Mouse (Mus musculus): ENCODE measurements around the gene Notch2. TPM values are rescaled to one million over a fixed set of nuclear protein-coding genes. Genes with fewer than 3 reads are reported as not detected.

Gene Notch2
- polyA plus RNA-seq, 1 experiment from 2014 or later, result 8.2 TPM

GRCm38 (mm10) chr3:98146471-98147410 lies 133.4 kb downstream of the Notch2 start:
- H3K27ac ChIP-seq (ENCODE audit: low read depth, low read length), result no peak overlapping the region
- H3K4me1 ChIP-seq (ENCODE audit: control insufficient read depth, insufficient read depth, low read length), result no peaks in the 10 kb centered on the region
- H3K4me3 ChIP-seq (ENCODE audit: low read depth, low read length), result no peak overlapping the region
- WGBS, result 96% methylated on average over 29 of the region's 29 CpGs
- peaks cover 14% of the 10 kb centered on the region for H3K36me3 ChIP-seq (ENCODE audit: control insufficient read depth, insufficient read depth, low read length)
- ATAC-seq (ENCODE audit: low read depth), result no peak
- no peaks in the 10 kb centered on the region for H3K9me3 ChIP-seq (ENCODE audit: control insufficient read depth, low read length)
- no peaks in the 10 kb centered on the region for H3K27me3 ChIP-seq (ENCODE audit: control insufficient read depth, insufficient read depth, low read length)
- H3K9ac ChIP-seq (replicated peaks; ENCODE audit: low read depth, low read length), result no peak overlapping the region
- no peak overlapping the region for H3K4me2 ChIP-seq (ENCODE audit: low read depth, low read length)

DNA sequence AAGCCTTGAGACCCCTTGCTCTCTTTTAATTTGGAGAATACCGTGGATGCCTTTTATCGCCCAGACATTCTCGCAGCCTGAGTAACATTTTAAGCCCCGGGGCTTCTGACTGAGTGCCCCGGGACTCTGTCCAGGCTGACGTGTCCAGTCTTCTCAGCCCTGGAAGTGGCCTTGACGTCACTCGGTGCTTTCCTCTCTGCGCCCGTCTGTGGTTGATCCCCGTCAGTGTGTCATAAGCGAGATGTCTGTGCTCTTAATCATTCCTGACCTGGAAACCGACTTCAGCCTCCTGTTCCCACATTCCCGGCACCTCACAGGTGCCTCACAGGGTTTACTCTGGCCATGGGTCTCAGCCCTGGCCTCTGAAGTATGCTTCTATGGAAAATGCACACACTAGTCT lies 134.4 kb downstream of the Notch2 start:
- no peak overlapping the region for H3K4me3 ChIP-seq (ENCODE audit: low read depth, low read length)
- no peaks in the 10 kb centered on the region for H3K9me3 ChIP-seq (ENCODE audit: control insufficient read depth, low read length)
- no peak for ATAC-seq (ENCODE audit: low read depth)
- peaks cover 14% of the 10 kb centered on the region for H3K36me3 ChIP-seq (ENCODE audit: control insufficient read depth, insufficient read depth, low read length)
- no peaks in the 10 kb centered on the region for H3K27me3 ChIP-seq (ENCODE audit: control insufficient read depth, insufficient read depth, low read length)
- no peak overlapping the region for H3K9ac ChIP-seq (replicated peaks; ENCODE audit: low read depth, low read length)
- no peak overlapping the region for H3K27ac ChIP-seq (ENCODE audit: low read depth, low read length)
- 92% methylated on average over 14 of the region's 14 CpGs for WGBS
- H3K4me1 ChIP-seq (ENCODE audit: control insufficient read depth, insufficient read depth, low read length), result no peaks in the 10 kb centered on the region
- no peak overlapping the region for H3K4me2 ChIP-seq (ENCODE audit: low read depth, low read length)

DNA sequence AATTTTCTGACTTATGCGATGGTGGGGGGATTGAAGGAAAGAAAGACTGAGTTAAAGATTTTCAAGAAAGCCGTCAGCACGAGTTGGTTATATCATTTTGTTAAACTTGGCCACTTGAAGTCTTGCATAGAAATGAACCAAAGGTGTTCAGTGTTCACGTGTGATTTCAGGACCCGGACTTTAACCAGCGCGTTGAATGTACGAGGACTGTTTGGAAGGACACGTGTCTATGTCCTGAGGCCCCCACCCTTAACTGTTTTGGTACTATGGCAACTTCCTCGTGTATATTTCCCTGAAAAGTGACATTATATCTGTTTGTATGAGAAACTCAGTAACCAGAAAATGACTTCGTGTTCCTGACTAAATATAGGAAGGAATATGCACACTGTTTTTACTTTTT lies 136.6 kb downstream of the Notch2 start:
- H3K4me2 ChIP-seq (ENCODE audit: low read depth, low read length), result no peak overlapping the region
- H3K36me3 ChIP-seq (ENCODE audit: control insufficient read depth, insufficient read depth, low read length), result peaks cover 14% of the 10 kb centered on the region
- H3K9ac ChIP-seq (replicated peaks; ENCODE audit: low read depth, low read length), result no peak overlapping the region
- no peak for ATAC-seq (ENCODE audit: low read depth)
- no peak overlapping the region for H3K27ac ChIP-seq (ENCODE audit: low read depth, low read length)
- no peaks in the 10 kb centered on the region for H3K27me3 ChIP-seq (ENCODE audit: control insufficient read depth, insufficient read depth, low read length)
- no peaks in the 10 kb centered on the region for H3K9me3 ChIP-seq (ENCODE audit: control insufficient read depth, low read length)
- H3K4me3 ChIP-seq (ENCODE audit: low read depth, low read length), result no peak overlapping the region
- no peaks in the 10 kb centered on the region for H3K4me1 ChIP-seq (ENCODE audit: control insufficient read depth, insufficient read depth, low read length)
- 97% methylated on average over 11 of the region's 11 CpGs for WGBS

- H3K36me3 ChIP-seq (ENCODE audit: control insufficient read depth, insufficient read depth, low read length), result peaks cover 12% of the 10 kb centered on the region
- H3K27me3 ChIP-seq (ENCODE audit: control insufficient read depth, insufficient read depth, low read length), result no peaks in the 10 kb centered on the region
- WGBS, result 79% methylated on average over 10 of the region's 10 CpGs
- H3K4me1 ChIP-seq (ENCODE audit: control insufficient read depth, insufficient read depth, low read length), result no peaks in the 10 kb centered on the region
- no peak overlapping the region for H3K27ac ChIP-seq (ENCODE audit: low read depth, low read length)
- no peak overlapping the region for H3K4me2 ChIP-seq (ENCODE audit: low read depth, low read length)
- H3K9ac ChIP-seq (replicated peaks; ENCODE audit: low read depth, low read length), result no peak overlapping the region
- no peak overlapping the region for H3K4me3 ChIP-seq (ENCODE audit: low read depth, low read length)
- H3K9me3 ChIP-seq (ENCODE audit: control insufficient read depth, low read length), result no peaks in the 10 kb centered on the region
- no peak for ATAC-seq (ENCODE audit: low read depth)
Measured at GRCm38 (mm10) chr3:98151016-98151415, 137.7 kb downstream of the Notch2 start.

GRCm38 (mm10) chr3:98153460-98153859 lies 140.1 kb downstream of the Notch2 start:
- H3K4me3 ChIP-seq (ENCODE audit: low read depth, low read length), result no peak overlapping the region
- H3K4me1 ChIP-seq (ENCODE audit: control insufficient read depth, insufficient read depth, low read length), result no peaks in the 10 kb centered on the region
- no peaks in the 10 kb centered on the region for H3K9me3 ChIP-seq (ENCODE audit: control insufficient read depth, low read length)
- H3K36me3 ChIP-seq (ENCODE audit: control insufficient read depth, insufficient read depth, low read length), result no peaks in the 10 kb centered on the region
- no peak overlapping the region for H3K27ac ChIP-seq (ENCODE audit: low read depth, low read length)
- no peak overlapping the region for H3K4me2 ChIP-seq (ENCODE audit: low read depth, low read length)
- H3K27me3 ChIP-seq (ENCODE audit: control insufficient read depth, insufficient read depth, low read length), result no peaks in the 10 kb centered on the region
- ATAC-seq (ENCODE audit: low read depth), result no peak
- no peak overlapping the region for H3K9ac ChIP-seq (replicated peaks; ENCODE audit: low read depth, low read length)

DNA sequence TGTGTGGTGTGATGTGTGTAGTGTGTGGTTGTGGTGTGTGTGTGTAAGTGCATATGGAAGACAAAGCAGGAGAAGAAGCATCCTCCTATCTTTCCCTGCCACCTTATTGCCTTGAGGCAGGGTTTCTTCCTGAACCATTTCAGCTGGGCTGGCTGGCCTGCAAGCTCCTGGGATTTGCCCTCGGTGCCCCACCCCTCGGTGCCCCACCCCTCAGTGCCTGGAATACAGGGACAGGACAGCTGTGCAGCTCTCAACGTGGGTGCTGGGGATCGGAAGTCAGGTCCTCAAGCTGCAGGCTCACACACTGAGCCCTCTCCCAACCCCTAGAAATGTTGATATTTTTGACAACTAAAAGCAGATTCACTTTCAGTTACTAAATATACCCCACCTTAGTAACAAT lies 142.8 kb downstream of the Notch2 start:
- H3K27me3 ChIP-seq (ENCODE audit: control insufficient read depth, insufficient read depth, low read length), result no peaks in the 10 kb centered on the region
- H3K9ac ChIP-seq (replicated peaks; ENCODE audit: low read depth, low read length), result no peak overlapping the region
- H3K4me2 ChIP-seq (ENCODE audit: low read depth, low read length), result no peak overlapping the region
- no peak for ATAC-seq (ENCODE audit: low read depth)
- WGBS, result 55% methylated on average over 4 of the region's 4 CpGs
- no peaks in the 10 kb centered on the region for H3K9me3 ChIP-seq (ENCODE audit: control insufficient read depth, low read length)
- H3K4me3 ChIP-seq (ENCODE audit: low read depth, low read length), result no peak overlapping the region
- no peak overlapping the region for H3K27ac ChIP-seq (ENCODE audit: low read depth, low read length)
- H3K4me1 ChIP-seq (ENCODE audit: control insufficient read depth, insufficient read depth, low read length), result no peaks in the 10 kb centered on the region
- no peaks in the 10 kb centered on the region for H3K36me3 ChIP-seq (ENCODE audit: control insufficient read depth, insufficient read depth, low read length)

DNA sequence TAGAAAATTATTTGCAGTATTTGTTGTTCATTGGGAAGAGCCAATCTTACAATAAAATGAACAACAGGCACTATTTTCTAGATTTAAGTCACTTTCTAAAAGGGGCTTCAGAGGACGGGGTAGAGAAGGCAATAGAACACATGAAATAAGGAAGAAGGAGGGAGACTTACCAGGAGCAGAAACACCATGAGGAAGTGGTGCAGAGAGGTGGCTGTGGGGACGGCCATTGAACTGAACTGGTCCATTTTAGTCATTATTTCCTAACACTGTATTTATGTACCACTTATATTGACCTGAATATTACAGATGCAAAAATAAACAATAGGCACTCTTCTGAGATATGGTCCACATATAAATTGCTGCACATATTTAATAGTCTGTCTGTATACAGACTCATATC lies 143.7 kb downstream of the Notch2 start:
- H3K4me3 ChIP-seq (ENCODE audit: low read depth, low read length), result no peak overlapping the region
- ATAC-seq (ENCODE audit: low read depth), result no peak
- H3K9me3 ChIP-seq (ENCODE audit: control insufficient read depth, low read length), result no peaks in the 10 kb centered on the region
- H3K36me3 ChIP-seq (ENCODE audit: control insufficient read depth, insufficient read depth, low read length), result no peaks in the 10 kb centered on the region
- H3K4me1 ChIP-seq (ENCODE audit: control insufficient read depth, insufficient read depth, low read length), result no peaks in the 10 kb centered on the region
- H3K4me2 ChIP-seq (ENCODE audit: low read depth, low read length), result no peak overlapping the region
- no peak overlapping the region for H3K27ac ChIP-seq (ENCODE audit: low read depth, low read length)
- 83% methylated on average over 2 of the region's 2 CpGs for WGBS
- H3K27me3 ChIP-seq (ENCODE audit: control insufficient read depth, insufficient read depth, low read length), result no peaks in the 10 kb centered on the region
- H3K9ac ChIP-seq (replicated peaks; ENCODE audit: low read depth, low read length), result no peak overlapping the region

- Histone ChIP-seq H3K27ac (ENCODE audit: low read depth, low read length) (no peak overlapping the region), H3K4me2 (ENCODE audit: low read depth, low read length) (no peak overlapping the region), H3K4me3 (ENCODE audit: low read depth, low read length) (no peak overlapping the region), H3K9me3 (ENCODE audit: control insufficient read depth, low read length) (no peaks in the 10 kb centered on the region), H3K9ac (replicated peaks; ENCODE audit: low read depth, low read length) (no peak overlapping the region), H3K4me1 (ENCODE audit: control insufficient read depth, insufficient read depth, low read length) (no peaks in the 10 kb centered on the region), H3K27me3 (ENCODE audit: control insufficient read depth, insufficient read depth, low read length) (no peaks in the 10 kb centered on the region), H3K36me3 (ENCODE audit: control insufficient read depth, insufficient read depth, low read length) (no peaks in the 10 kb centered on the region)
- WGBS, result 68% methylated on average over 2 of the region's 2 CpGs
- no peak for ATAC-seq (ENCODE audit: low read depth)
Measured at GRCm38 (mm10) chr3:98157585-98157984, 144.3 kb downstream of the Notch2 start.

DNA sequence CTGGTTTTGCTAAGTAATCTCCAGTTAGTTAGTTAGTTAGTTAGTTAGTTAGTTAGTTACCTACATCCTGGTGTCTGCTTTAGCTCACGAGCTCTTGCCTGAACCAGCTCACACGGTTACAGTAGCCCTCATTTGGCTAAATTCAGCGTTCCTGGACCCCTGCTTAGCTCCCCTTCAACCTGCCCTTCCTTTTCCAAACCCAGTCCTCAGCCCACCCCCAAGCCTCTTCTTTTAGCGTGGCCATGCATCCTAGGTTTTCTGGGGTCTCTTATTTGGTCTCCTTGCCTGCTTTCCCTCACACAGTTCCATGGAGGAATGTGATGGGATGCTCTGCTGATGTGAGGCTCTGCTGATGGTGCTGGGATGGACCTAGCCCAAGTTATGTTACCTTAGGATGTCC lies 145.3 kb downstream of the Notch2 start:
- Histone ChIP-seq H3K27ac (ENCODE audit: low read depth, low read length) (no peak overlapping the region), H3K4me1 (ENCODE audit: control insufficient read depth, insufficient read depth, low read length) (no peaks in the 10 kb centered on the region), H3K9ac (replicated peaks; ENCODE audit: low read depth, low read length) (no peak overlapping the region), H3K4me3 (ENCODE audit: low read depth, low read length) (no peak overlapping the region), H3K36me3 (ENCODE audit: control insufficient read depth, insufficient read depth, low read length) (no peaks in the 10 kb centered on the region), H3K9me3 (ENCODE audit: control insufficient read depth, low read length) (no peaks in the 10 kb centered on the region), H3K4me2 (ENCODE audit: low read depth, low read length) (no peak overlapping the region), H3K27me3 (ENCODE audit: control insufficient read depth, insufficient read depth, low read length) (no peaks in the 10 kb centered on the region)
- WGBS, result 88% methylated on average over 4 of the region's 4 CpGs
- ATAC-seq (ENCODE audit: low read depth), result no peak

All from neural tube, embryonic 14.5 days (tissue).